Mouse (Mus musculus): Measurements from ENCODE around the gene Scaf1.
"Not testable (repeated sequence)": the region's sequence is repeated elsewhere in the genome, so short reads cannot be mapped to it uniquely, and the experiment has no call there.

Scaf1 gene

DNA sequence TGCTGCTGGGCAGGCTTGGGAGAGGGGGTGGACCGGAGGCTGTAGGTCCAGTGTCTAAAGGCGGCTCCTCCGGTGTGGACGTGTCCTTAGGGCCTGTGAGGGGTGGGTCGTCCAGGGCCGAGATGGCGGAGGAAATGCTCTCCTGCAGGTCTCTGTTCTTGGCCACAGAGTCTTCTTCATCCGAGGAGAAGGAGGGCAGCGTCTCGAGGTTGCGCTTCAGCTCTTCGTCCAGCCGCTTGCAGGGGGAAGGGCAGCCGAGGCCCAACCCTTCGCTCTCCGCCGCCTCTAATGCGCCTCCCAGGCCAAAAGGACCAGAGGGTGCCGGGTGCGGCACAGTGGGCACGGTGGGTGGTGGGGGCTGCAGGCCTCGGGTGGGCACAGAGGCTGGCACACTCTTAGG lies 29.6 kb upstream of the Scaf1 start:
- DNase-seq (ENCODE audit: low read depth, low spot score): no peak

GRCm38 (mm10) chr7:45043307-45043706 lies 27.1 kb upstream of the Scaf1 start:
- no peak for DNase-seq (ENCODE audit: low read depth, low spot score)

GRCm38 (mm10) chr7:45040851-45041250 lies 24.7 kb upstream of the Scaf1 start:
- no peak for DNase-seq (ENCODE audit: low read depth, low spot score)

DNA sequence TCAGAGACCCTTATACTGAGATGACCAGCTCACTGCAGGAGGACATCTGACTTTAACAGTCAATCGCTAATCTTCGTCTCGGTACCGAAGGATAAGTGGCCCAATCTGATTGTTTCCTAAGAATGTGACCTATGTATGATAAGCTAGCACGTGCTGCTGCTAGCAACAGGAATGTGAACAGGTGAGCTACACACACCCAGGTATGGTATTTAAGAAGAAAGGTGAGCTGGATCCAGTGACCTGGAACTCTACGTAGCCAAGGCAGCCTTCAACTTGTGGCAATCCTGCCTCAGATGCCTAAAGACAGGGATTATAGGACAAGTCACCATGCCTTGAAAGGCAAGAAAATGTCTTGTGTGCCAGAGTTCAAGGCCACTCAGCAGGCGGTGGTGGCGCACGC lies 22.2 kb upstream of the Scaf1 start:
- no peak for DNase-seq (ENCODE audit: low read depth, low spot score)

DNA sequence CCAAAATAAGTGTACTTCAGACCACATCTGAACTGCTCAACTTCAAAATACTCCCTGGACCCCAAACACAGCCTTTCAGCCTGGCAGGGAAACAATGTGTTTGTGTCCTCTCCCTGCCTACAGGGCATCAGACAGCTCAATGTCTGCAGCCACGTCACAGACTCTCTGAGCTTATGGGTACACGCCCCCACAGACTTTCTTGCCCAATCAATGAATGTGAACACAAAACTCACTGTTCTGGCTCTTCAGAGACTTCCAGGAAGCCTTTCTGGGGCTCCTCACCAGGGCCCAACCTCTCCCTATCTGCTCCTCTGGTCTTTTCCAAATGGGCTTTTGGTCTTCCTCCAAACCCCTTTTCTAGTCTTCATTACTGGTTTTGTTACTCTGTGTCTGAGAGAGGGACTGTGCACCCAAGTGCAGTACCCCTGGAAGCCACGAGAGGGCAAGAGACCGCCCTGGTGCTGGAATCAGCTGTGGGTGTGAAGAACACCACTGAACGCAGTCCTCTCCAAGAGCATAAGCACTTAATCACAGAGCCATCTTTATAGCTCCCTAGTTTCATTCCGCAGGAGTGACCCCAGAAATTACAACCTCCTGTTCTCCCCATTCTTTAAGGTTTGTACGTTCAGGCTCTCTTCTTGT lies 21.7 kb upstream of the Scaf1 start:
- DNase-seq (ENCODE audit: low read depth, low spot score): no peak

DNA sequence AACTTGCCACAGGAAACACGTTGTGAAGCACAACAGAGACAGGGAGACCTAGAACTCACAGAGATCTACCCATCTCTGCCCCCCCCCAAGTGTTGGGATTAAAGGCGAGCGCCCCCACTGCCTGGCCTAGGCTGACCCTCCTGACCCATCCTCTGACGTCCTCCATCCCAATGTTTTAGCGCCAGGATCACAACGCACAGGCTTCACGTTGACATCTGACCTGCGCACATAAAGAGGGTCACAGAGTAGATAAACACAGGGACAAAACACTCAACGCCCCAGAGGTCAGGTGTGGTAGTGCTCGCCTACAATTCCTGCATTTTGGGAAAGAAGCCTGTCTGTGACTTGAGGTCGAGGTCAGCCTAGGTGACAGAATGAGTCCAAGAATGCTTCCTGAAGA lies 20.5 kb upstream of the Scaf1 start:
- no peak for DNase-seq (ENCODE audit: low read depth, low spot score)

DNA sequence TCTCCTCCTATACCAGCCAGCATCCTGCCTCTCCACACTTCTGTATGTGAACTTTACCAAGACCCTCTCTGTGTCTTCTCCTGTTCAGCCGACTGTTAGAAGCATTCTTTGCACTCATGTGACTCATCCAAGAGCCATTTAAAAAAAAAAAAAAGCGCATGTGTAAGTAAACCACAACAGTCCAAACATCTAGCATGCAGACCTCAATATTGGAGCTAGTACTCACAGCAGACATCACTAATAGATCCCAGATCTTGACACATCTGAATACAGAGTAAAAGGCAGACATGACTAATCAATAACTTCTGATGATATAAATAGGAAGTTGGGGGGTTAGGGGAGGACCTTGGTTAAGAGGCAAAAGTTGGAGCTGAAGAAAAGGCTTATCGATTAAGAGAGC lies 19.5 kb upstream of the Scaf1 start:
- no peak for DNase-seq (ENCODE audit: low read depth, low spot score)

- no peak for DNase-seq (ENCODE audit: low read depth, low spot score)
Observed at GRCm38 (mm10) chr7:45033722-45034359, 17.7 kb upstream of the Scaf1 start.

DNA sequence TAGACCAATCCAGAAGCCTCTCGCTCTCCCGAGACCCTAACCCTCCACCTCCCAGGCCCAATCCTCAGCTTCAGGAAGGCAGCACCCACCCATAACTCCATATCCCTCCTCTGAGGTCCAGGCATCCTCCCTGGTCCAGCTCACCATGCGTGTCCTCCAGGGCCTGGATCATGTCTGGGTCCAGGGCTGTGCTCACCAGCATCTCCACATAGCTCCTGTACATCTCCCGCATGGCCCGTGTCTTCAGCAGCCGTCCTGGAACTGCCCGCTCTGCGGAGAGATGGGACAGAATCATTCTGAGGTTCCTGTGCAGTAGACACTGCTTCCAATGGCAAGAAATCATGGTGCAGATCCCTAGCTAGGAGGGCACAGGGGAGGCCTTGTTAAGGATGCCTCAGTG lies 14.7 kb upstream of the Scaf1 start:
- no peak for DNase-seq (ENCODE audit: low read depth, low spot score)

DNA sequence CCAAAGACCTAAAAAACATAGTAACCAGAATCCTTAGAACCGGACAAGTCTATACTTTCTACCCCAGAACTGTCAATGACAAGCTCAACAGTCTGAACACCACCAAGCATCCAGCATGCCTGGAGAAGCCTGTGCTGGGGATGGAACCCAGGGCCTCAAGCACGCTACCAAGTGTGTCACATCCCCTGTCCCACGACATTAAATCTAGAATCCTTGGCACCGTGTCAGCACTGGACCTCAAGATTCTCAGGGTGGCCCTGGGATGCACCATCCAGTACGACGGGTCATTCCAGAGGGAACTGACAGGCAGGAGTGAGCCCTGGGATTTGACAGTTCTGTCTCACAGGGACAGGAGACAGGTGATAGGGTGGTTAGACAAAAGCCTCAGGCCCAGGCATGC lies 13.8 kb upstream of the Scaf1 start:
- no peak for DNase-seq (ENCODE audit: low read depth, low spot score)

DNA sequence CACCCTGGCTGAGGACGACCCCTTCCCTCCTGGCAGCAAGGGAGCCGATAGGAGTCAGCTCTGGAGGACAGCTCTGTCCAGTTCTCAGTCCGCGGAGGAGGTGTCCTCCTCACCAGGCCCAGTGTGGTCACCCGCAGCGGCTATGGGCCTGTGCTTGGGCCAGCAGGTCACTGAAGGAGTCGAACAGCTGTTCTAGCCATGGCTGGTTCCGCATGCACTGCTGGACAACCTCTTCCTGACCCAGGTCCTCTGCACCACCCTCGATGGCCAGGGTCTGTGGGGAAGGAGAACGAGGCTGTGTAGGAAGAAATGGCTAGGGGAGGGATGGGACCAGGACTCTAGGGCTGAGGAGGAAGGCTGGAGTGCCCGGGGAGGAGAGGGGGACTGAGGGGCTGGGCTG lies 12.2 kb upstream of the Scaf1 start:
- no peak for DNase-seq (ENCODE audit: low read depth, low spot score)

GRCm38 (mm10) chr7:45027761-45028160 lies 11.6 kb upstream of the Scaf1 start:
- no peak for DNase-seq (ENCODE audit: low read depth, low spot score)

DNA sequence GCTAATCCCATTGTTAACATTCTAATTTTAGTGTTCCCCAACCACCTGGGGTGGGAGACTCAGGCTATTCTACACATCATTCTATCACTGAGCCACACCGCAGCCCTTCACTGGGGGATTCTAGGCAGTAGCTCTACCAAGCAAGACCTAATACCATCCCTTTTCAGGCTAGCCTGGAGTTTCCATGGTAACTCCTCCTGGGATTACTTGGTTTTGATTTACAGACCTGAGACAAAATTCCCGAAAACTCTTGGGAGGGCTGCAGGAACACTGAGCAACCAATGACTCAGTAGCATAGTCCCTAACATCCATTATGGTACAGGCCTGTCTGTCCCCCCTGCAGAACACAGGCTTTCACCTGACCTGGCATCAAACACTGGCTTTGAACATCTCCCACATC lies 10.1 kb upstream of the Scaf1 start:
- DNase-seq (ENCODE audit: low read depth, low spot score): no peak

DNA sequence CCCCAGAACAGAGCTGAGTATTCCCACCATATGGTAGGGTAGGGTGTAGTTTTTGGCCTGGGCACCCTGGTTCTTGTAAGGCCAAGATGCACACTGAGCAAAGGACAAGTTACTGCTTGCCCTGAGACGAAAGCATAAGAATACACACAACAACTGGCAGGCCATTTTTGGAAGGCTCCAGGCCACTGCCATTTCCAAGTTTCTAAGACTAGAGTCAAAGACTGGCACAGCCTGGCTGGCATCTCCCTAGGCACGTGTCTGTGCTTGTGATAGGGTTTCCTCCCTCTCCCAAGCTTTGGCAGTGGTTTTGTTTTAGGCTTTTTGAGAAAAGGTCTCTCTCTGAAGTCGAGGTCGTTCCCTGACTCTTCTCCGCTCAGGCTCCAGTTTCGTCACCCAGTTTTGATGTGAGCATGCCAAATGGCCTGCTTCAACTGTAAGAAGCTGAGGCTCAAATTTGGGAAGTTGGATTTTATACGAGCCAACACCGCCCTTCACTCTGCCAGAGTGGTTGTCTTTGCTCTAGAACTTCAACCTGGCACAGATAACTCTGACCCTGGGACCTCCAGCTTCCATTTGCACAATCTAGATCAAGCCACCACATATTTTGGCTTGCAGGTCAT lies 9.5 kb upstream of the Scaf1 start:
- DNase-seq (ENCODE audit: low read depth, low spot score): no peak

GRCm38 (mm10) chr7:45024281-45025248 lies 8.4 kb upstream of the Scaf1 start:
- no peak for DNase-seq (ENCODE audit: low read depth, low spot score)

GRCm38 (mm10) chr7:45023711-45024110 lies 7.5 kb upstream of the Scaf1 start:
- DNase-seq (ENCODE audit: low read depth, low spot score): not testable (repeated sequence)

- DNase-seq (ENCODE audit: low read depth, low spot score): no peak
Observed at GRCm38 (mm10) chr7:45020225-45020624, 4.1 kb upstream of the Scaf1 start.

DNA sequence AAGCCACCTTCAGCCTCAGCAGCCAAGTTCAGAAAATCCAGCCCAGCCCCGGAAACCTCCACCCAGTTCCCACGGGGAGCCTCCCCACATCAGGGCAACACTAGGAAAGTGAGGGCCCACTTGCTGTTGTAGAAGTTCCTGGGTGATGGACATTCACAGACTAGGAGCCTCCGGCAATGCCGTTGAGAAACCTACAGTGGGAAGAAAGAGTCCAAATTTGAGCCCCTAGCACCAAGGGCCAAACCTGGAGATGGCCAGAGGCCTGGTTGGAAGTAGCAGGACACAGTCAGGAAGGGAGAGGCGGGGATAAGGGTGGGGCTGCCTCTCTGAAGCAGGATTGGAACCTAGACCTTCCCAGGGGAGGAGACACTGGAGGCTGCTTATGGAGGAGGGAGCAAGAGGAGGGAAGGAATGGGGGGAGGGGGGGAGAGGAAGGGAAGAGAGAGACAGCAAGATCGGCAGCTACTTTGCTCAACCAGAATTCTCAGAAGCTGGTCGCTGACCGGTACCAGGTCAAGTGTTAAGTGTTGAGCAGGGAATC lies 2.9 kb upstream of the Scaf1 start:
- no peak for DNase-seq (ENCODE audit: low read depth, low spot score)

DNA sequence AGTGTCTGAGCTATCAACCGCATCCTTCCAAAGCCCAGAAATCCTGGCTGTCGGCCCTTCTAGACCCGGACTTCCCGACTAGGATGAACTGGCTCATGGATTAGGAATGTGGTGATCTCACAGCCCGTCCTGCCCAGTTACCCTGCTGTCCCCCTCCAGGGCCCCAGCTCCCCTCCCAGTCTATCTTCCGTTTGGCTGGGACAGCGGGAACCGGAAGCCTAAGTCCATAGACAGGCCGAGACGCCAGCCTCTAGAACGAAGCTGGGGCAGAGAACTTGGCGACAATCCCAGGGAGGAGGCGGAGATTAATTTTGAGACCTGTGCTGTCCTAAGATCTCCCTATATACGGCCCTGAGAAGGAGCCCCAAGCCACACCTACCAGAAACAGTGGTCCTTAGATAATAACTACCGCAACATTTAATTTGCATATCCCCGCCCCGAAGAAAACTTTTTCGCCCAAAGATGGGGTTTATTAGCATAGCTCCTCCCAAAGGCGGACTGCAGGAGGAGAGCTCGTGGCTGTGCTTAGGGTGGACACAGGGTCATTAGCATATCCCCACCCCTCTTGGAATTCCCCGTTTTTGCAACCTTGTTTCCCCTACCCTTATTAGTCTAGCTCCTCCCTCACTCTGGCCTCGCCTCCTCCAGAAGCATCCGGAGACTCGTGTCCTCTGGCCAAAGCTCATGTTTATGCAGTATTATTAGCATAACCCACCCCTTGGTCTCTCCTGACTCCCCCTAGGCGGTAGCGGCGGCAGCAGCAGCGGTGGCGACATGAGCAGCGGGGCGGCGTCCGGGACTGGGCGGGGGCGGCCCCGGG lies 1.3 kb upstream of the Scaf1 start, which contains the start of gene Rras:
TSS of gene Rras (plus strand) at position 720 of the 820 bp plus-strand sequence.
- DNase-seq (ENCODE audit: low read depth, low spot score): peak; percentile 97

GRCm38 (mm10) chr7:45016761-45017160 lies 598 bp upstream of the Scaf1 start:
- no peak for DNase-seq (ENCODE audit: low read depth, low spot score)

Measured in forelimb bud, embryonic 11.5 days (tissue).